Mouse (Mus musculus) lung, embryonic 15.5 days (tissue): ENCODE data around the gene Cplx3. TPM values are rescaled to one million over a fixed set of nuclear protein-coding genes. Genes with fewer than 3 reads are reported as not detected.

Experiments
- ATAC-seq: fragments of 200-750 bp; cut with Nextera tagmentation; 2 replicates; pipeline ENCODE4 v1.8.0; 2017; ENCODE audit warnings: moderate number of reproducible peaks, borderline replicate concordance; ENCODE audit not compliant: low FRiP score, low TSS enrichment; ENCODE audit errors: extremely low read depth
- H3K27ac ChIP-seq: fragments of 300-500 bp; sonication (generic); 2 replicates; pipeline ENCODE4 v1.5.1; 2015; ENCODE audit warnings: moderate library complexity, mild to moderate bottlenecking, inconsistent platforms
- H3K27me3 ChIP-seq: fragments of 300-500 bp; sonication (generic); 2 replicates; pipeline ENCODE4 v1.6.1; 2015; ENCODE audit warnings: inconsistent platforms
- H3K36me3 ChIP-seq: fragments of 300-500 bp; sonication (generic); 2 replicates; pipeline ENCODE4 v1.6.1; 2015; ENCODE audit warnings: inconsistent platforms
- H3K4me1 ChIP-seq: fragments of 300-500 bp; sonication (generic); 2 replicates; pipeline ENCODE4 v1.6.1; 2015; ENCODE audit warnings: inconsistent platforms
- H3K4me2 ChIP-seq: fragments of 300-500 bp; sonication (generic); 2 replicates; pipeline ENCODE4 v1.6.1; 2015; ENCODE audit warnings: inconsistent platforms, mild to moderate bottlenecking, moderate library complexity
- H3K4me3 ChIP-seq: fragments of 300-500 bp; sonication (generic); 2 replicates; pipeline ENCODE4 v1.5.1; 2015; ENCODE audit warnings: mild to moderate bottlenecking, inconsistent platforms
- H3K9ac ChIP-seq: fragments of 300-500 bp; sonication (generic); 2 replicates; pipeline ENCODE4 v1.6.1; 2015; ENCODE audit warnings: inconsistent platforms
- H3K9me3 ChIP-seq: fragments of 300-500 bp; sonication (generic); 2 replicates; pipeline ENCODE4 v1.6.1; 2016; ENCODE audit warnings: inconsistent platforms
- WGBS: fragments of 180-500 bp; shearing (Covaris S2); methylation state at CpG from one replicate; pipeline ENCODE4 v1.1.7; 2015; 5-methylcytosine and 5-hydroxymethylcytosine counted together
- polyA plus RNA-seq: library from polyadenylated mRNA; unstranded; fragments of >200 nt; fragmentation: Nextera tagmentation; extraction: Ambion mirVana; gene quantifications from 2 replicates; pipeline ENCODE4 v1.2.1, GENCODE M21; 2015

Gene Cplx3
- polyA plus RNA-seq, 1 experiment from 2014 or later: not detected

GRCm38 (mm10) chr9:57597265-57597664 is 8.8 kb downstream of the Cplx3 start:
- Histone ChIP-seq H3K9me3 (no peaks in the 10 kb centered on the region), H3K36me3 (peaks cover 21% of the 10 kb centered on the region), H3K27ac (no peak overlapping the region), H3K27me3 (no peaks in the 10 kb centered on the region), H3K4me2 (no peak overlapping the region), H3K4me3 (no peak overlapping the region), H3K4me1 (peaks cover 7% of the 10 kb centered on the region), H3K9ac (no peak overlapping the region)
- WGBS: 76% methylated on average over 8 of the region's 8 CpGs
- ATAC-seq: no peak

GRCm38 (mm10) chr9:57594174-57594509 is 11.9 kb downstream of the Cplx3 start:
- WGBS: 65% methylated on average over 9 of the region's 9 CpGs
- no peak for ATAC-seq
- no peak overlapping the region for H3K4me2 ChIP-seq
- H3K27me3 ChIP-seq: no peaks in the 10 kb centered on the region
- no peak overlapping the region for H3K27ac ChIP-seq
- peaks cover 23% of the 10 kb centered on the region for H3K36me3 ChIP-seq
- no peak overlapping the region for H3K4me3 ChIP-seq
- peaks cover 4% of the 10 kb centered on the region; the same call in 1 of the 2 replicates for H3K4me1 ChIP-seq
- no peaks in the 10 kb centered on the region for H3K9me3 ChIP-seq
- H3K9ac ChIP-seq: no peak overlapping the region

GRCm38 (mm10) chr9:57593454-57594173 is 12.5 kb downstream of the Cplx3 start:
- no peak for ATAC-seq
- Histone ChIP-seq H3K4me3 (no peak overlapping the region), H3K36me3 (peaks cover 23% of the 10 kb centered on the region), H3K27ac (no peak overlapping the region), H3K4me1 (peaks cover 10% of the 10 kb centered on the region), H3K9ac (no peak overlapping the region), H3K9me3 (no peaks in the 10 kb centered on the region), H3K27me3 (no peaks in the 10 kb centered on the region), H3K4me2 (no peak overlapping the region)
- WGBS: 48% methylated on average over 12 of the region's 12 CpGs

- Histone ChIP-seq H3K36me3 (peaks cover 31% of the 10 kb centered on the region), H3K4me2 (peak overlapping the region; percentile 91; the same call in 1 of the 2 replicates), H3K4me3 (no peak overlapping the region), H3K27ac (no peak overlapping the region), H3K9ac (no peak overlapping the region), H3K4me1 (peaks cover 14% of the 10 kb centered on the region), H3K9me3 (no peaks in the 10 kb centered on the region), H3K27me3 (no peaks in the 10 kb centered on the region)
- no peak for ATAC-seq
- 40% methylated on average over 5 of the region's 5 CpGs for WGBS
Observed at GRCm38 (mm10) chr9:57590726-57591125, 15.4 kb downstream of the Cplx3 start.

- peaks cover 26% of the 10 kb centered on the region for H3K36me3 ChIP-seq
- H3K4me2 ChIP-seq: peak within 1 kb of the TSS; percentile 91
- 1% methylated on average over 58 of the region's 58 CpGs for WGBS
- peak within 1 kb of the TSS; percentile 84 for H3K4me3 ChIP-seq
- H3K9me3 ChIP-seq: no peaks in the 10 kb centered on the region
- ATAC-seq: peak; percentile 89
- H3K27me3 ChIP-seq: no peaks in the 10 kb centered on the region
- peaks cover 14% of the 10 kb centered on the region for H3K4me1 ChIP-seq
- H3K9ac ChIP-seq: peak within 1 kb of the TSS; percentile 71
- H3K27ac ChIP-seq: peak within 1 kb of the TSS; percentile 89
Observed at GRCm38 (mm10) chr9:57589224-57590126, 16.6 kb downstream of the Cplx3 start, which contains the start of gene Ulk3. Gene Ulk3, plus strand, starts transcription at chr9:57589452.

- Histone ChIP-seq H3K9me3 (no peaks in the 10 kb centered on the region), H3K36me3 (peaks cover 43% of the 10 kb centered on the region; the same call in 1 of the 2 replicates), H3K4me2 (no peak overlapping the region), H3K27me3 (no peaks in the 10 kb centered on the region), H3K4me3 (no peak overlapping the region), H3K9ac (no peak overlapping the region), H3K27ac (no peak overlapping the region), H3K4me1 (peaks cover 10% of the 10 kb centered on the region)
- ATAC-seq: no peak
- WGBS: 81% methylated on average over 3 of the region's 3 CpGs
Observed at GRCm38 (mm10) chr9:57584991-57585390, 21.1 kb downstream of the Cplx3 start.

GRCm38 (mm10) chr9:57577144-57577849 is 28.8 kb downstream of the Cplx3 start:
- H3K27ac ChIP-seq: no peak overlapping the region
- H3K4me3 ChIP-seq: no peak overlapping the region
- no peak overlapping the region for H3K4me2 ChIP-seq
- H3K36me3 ChIP-seq: peaks cover 24% of the 10 kb centered on the region
- H3K9me3 ChIP-seq: no peaks in the 10 kb centered on the region
- WGBS: 81% methylated on average over 6 of the region's 6 CpGs
- no peak overlapping the region for H3K9ac ChIP-seq
- H3K27me3 ChIP-seq: no peaks in the 10 kb centered on the region
- H3K4me1 ChIP-seq: no peaks in the 10 kb centered on the region
- no peak for ATAC-seq

GRCm38 (mm10) chr9:57575577-57575976 is 30.5 kb downstream of the Cplx3 start:
- Histone ChIP-seq H3K9ac (no peak overlapping the region), H3K9me3 (no peaks in the 10 kb centered on the region), H3K27ac (no peak overlapping the region), H3K4me2 (no peak overlapping the region), H3K4me1 (no peaks in the 10 kb centered on the region), H3K4me3 (no peak overlapping the region), H3K36me3 (peaks cover 13% of the 10 kb centered on the region), H3K27me3 (no peaks in the 10 kb centered on the region)
- 59% methylated on average over 3 of the region's 3 CpGs for WGBS
- ATAC-seq: no peak

- H3K36me3 ChIP-seq: peaks cover 8% of the 10 kb centered on the region
- ATAC-seq: no peak
- no peak overlapping the region for H3K4me2 ChIP-seq
- no peak overlapping the region for H3K4me3 ChIP-seq
- no peak overlapping the region for H3K9ac ChIP-seq
- H3K4me1 ChIP-seq: no peaks in the 10 kb centered on the region
- H3K27ac ChIP-seq: no peak overlapping the region
- H3K27me3 ChIP-seq: no peaks in the 10 kb centered on the region
- H3K9me3 ChIP-seq: no peaks in the 10 kb centered on the region
Observed at GRCm38 (mm10) chr9:57574397-57574796, 31.7 kb downstream of the Cplx3 start.

- Histone ChIP-seq H3K4me1 (peaks cover 14% of the 10 kb centered on the region), H3K4me3 (no peak overlapping the region), H3K9ac (no peak overlapping the region), H3K27me3 (no peaks in the 10 kb centered on the region), H3K4me2 (no peak overlapping the region), H3K36me3 (peaks cover 13% of the 10 kb centered on the region; the same call in 1 of the 2 replicates), H3K27ac (no peak overlapping the region), H3K9me3 (no peaks in the 10 kb centered on the region)
- ATAC-seq: no peak
- WGBS: 94% methylated on average over 6 of the region's 6 CpGs
Observed at GRCm38 (mm10) chr9:57568500-57568899, 37.6 kb downstream of the Cplx3 start.

- Histone ChIP-seq H3K4me2 (no peak overlapping the region), H3K9ac (no peak overlapping the region), H3K27me3 (no peaks in the 10 kb centered on the region), H3K9me3 (no peaks in the 10 kb centered on the region), H3K4me3 (no peak overlapping the region), H3K36me3 (peaks cover 13% of the 10 kb centered on the region; the same call in 1 of the 2 replicates), H3K4me1 (peaks cover 31% of the 10 kb centered on the region), H3K27ac (no peak overlapping the region)
- WGBS: 46% methylated on average over 8 of the region's 8 CpGs
- ATAC-seq: no peak
Observed at GRCm38 (mm10) chr9:57566846-57567245, 39.2 kb downstream of the Cplx3 start.
